Mouse (Mus musculus): Measurements from ENCODE around the gene Arfgef2.

GRCm38 (mm10) chr2:166800473-166800857, 4.9 kb upstream of the Arfgef2 start:
- TF ChIP-seq CTCF (IDR thresholded peaks at IDR 0.05 in 2 of 3, conservative IDR thresholded peaks at IDR 0.05 in 1 of 3; ENCODE audit: control insufficient read depth in 1 of 3, insufficient read depth in 1 of 3, low read depth in 2 of 3, low read length in 3 of 3, poor library complexity in 1 of 3, severe bottlenecking in 1 of 3) = no peak
- no peak for TF ChIP-seq TCF12 (IDR thresholded peaks at IDR 0.05; ENCODE audit: low read depth, low read length)
- TF ChIP-seq ZNF384 (IDR thresholded peaks at IDR 0.05; ENCODE audit: low read depth, low read length) = no peak
- no peak for TF ChIP-seq POLR2A (IDR thresholded peaks at IDR 0.05; ENCODE audit: control insufficient read depth in 1 of 2, insufficient read depth in 1 of 2, low read depth in 1 of 2, low read length in 2 of 2, poor library complexity in 1 of 2)
- TF ChIP-seq RCOR1 (IDR thresholded peaks at IDR 0.05; ENCODE audit: low read depth, low read length) = no peak
- no peak for TF ChIP-seq ZC3H11A (IDR thresholded peaks at IDR 0.05; ENCODE audit: low read depth, low read length)
